8 mouse cellular contexts compared by ENCODE assay signal in the genomic region with DNA sequence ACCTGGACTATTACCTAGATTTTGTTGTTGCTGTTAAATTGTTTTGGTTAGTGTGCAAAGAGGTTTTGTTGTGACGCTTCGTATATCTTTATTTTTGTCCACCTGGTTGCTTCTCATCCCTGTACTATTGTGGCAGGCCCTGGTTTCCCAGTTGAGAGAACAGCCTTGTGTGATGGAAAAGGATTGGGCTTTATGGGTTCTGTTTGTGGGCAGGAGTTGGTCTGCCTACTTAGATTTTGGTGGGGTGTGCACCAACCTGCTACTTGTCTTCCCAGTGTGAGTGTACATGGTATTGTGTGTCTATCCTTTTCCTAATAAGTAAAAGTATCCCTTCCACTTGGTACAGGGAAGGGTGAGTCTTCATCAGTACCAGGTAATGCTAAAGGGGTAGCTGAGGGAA. TPM values are rescaled to one million over a fixed set of nuclear protein-coding genes. Genes with fewer than 3 reads are reported as not detected.
A peak's percentile ranks its signal among the peaks of the same experiment; 100 is the strongest.
DNase-seq lines count a peak whose midpoint lies in the region; ATAC-seq and TF ChIP-seq lines count a peak whose summit lies in the region.

No protein-coding gene starts in this region.

- H3K4me2 ChIP-seq in heart, embryonic 14.5 days (ENCODE audit: low read length) = peak overlapping the region; percentile 91
- H3K4me2 ChIP-seq in liver, embryonic 12.5 days = peak overlapping the region; percentile 88

- TF ChIP-seq CTCF in cortical plate, adult 2 months (IDR thresholded peaks at IDR 0.05; ENCODE audit: extremely low read depth, insufficient read depth, low read length) = no peak

- H3K4me3 ChIP-seq in cortical plate, adult 2 months (ENCODE audit: insufficient read depth, low read length) = peak overlapping the region; percentile 24; the same call in 1 of the 2 replicates
- peak overlapping the region in 1 of 2 experiments; percentile 85; a peak in 1 of 4 replicates for H3K4me3 ChIP-seq in heart, embryonic 14.5 days (ENCODE audit: control insufficient read depth in 1 of 2, insufficient read depth in 1 of 2, low read depth in 1 of 2, low read length in 2 of 2)
- H3K4me3 ChIP-seq in liver, embryonic 12.5 days = peak overlapping the region; percentile 84

- no peak for TF ChIP-seq POLR2A in cortical plate, adult 2 months (IDR thresholded peaks at IDR 0.05; ENCODE audit: extremely low read depth, insufficient read depth, low read length)

- WGBS in heart, embryonic 14.5 days = 95% methylated on average over 2 of the region's 2 CpGs
- 83% methylated on average over 2 of the region's 2 CpGs for WGBS in liver, embryonic 12.5 days (ENCODE audit: insufficient replicate concordance)

- H3K9me3 ChIP-seq in heart, embryonic 14.5 days (ENCODE audit: control insufficient read depth, low read length) = no peaks in the 10 kb centered on the region
- no peaks in the 10 kb centered on the region for H3K9me3 ChIP-seq in liver, embryonic 12.5 days (replicated peaks)

- H3K36me3 ChIP-seq in heart, embryonic 14.5 days (ENCODE audit: control insufficient read depth, insufficient read depth, low read length) = peaks cover 11% of the 10 kb centered on the region; the same call in 1 of the 2 replicates
- H3K36me3 ChIP-seq in liver, embryonic 12.5 days = peaks cover 39% of the 10 kb centered on the region

- DNase-seq in kidney, postnatal 4 days = peak; percentile 0
- DNase-seq in kidney, adult 18-20 months = no peak
- DNase-seq in embryo, embryonic 9.5 days (ENCODE audit: extremely low spot score) = no peak
- DNase-seq in layer of hippocampus, postnatal 14 days (ENCODE audit: low spot score in 2 of 2) = no peak
- DNase-seq in layer of hippocampus, postnatal 25 days (ENCODE audit: extremely low spot score in 1 of 2, low spot score in 1 of 2) = no peak

- H3K27ac ChIP-seq in cortical plate, adult 2 months (ENCODE audit: insufficient read depth, low read length) = peak overlapping the region; percentile 44; the same call in 1 of the 2 replicates
- H3K27ac ChIP-seq in heart, embryonic 14.5 days (replicated peaks in 1 of 2; ENCODE audit: control insufficient read depth in 1 of 2, insufficient read depth in 1 of 2, low read depth in 2 of 2, low read length in 2 of 2) = no peak overlapping the region
- H3K27ac ChIP-seq in liver, embryonic 12.5 days = peak overlapping the region; percentile 71

- peak overlapping the region; percentile 95; the same call in 1 of the 2 replicates for H3K9ac ChIP-seq in heart, embryonic 14.5 days (ENCODE audit: low read length)
- H3K9ac ChIP-seq in liver, embryonic 12.5 days = peak overlapping the region; percentile 97

- H3K27me3 ChIP-seq in heart, embryonic 14.5 days (ENCODE audit: control insufficient read depth, insufficient read depth, low read length) = no peaks in the 10 kb centered on the region
- no peaks in the 10 kb centered on the region for H3K27me3 ChIP-seq in liver, embryonic 12.5 days (replicated peaks)

- ATAC-seq in heart, embryonic 14.5 days (ENCODE audit: insufficient number of reproducible peaks, insufficient read depth, low FRiP score, low read depth) = no peak
- no peak for ATAC-seq in liver, embryonic 12.5 days

- H3K4me1 ChIP-seq in cortical plate, adult 2 months (ENCODE audit: control insufficient read depth, insufficient read depth, low read length) = peaks cover 14% of the 10 kb centered on the region
- peaks cover 22 to 71% of the 10 kb centered on the region in 2 experiments for H3K4me1 ChIP-seq in heart, embryonic 14.5 days (ENCODE audit: control insufficient read depth in 2 of 2, insufficient read depth in 2 of 2, low read length in 2 of 2)
- H3K4me1 ChIP-seq in liver, embryonic 12.5 days = peaks cover 82% of the 10 kb centered on the region

RNA-seq across cellular contexts. Expression of gene Atf5, which starts 2.9 kb away (rescaled TPM):
- polyA plus RNA-seq in cortical plate, adult 2 months (2012; rRNA removed) = 15.9 and 17.5 TPM in 2 replicates
- polyA plus RNA-seq in heart, embryonic 14.5 days (2014; fragmentation: Nextera tagmentation; extraction: Ambion mirVana) = 1.8 and 1.9 TPM in 2 replicates
- polyA plus RNA-seq in liver, embryonic 12.5 days (2016; fragmentation: Nextera tagmentation; extraction: Ambion mirVana) = 5.4 and 5.7 TPM in 2 replicates
- 10 to 100 TPM; 27.3 to 28.4 TPM for total RNA-seq in layer of hippocampus, postnatal 14 days (2021)
- total RNA-seq in layer of hippocampus, postnatal 25 days (2021) = 10 to 100 TPM; 26.7 to 31.2 TPM

RNA-seq across cellular contexts. Expression of gene Il4i1, which starts 3.2 kb away (rescaled TPM):
- 1.9 and 2.3 TPM in 2 replicates for polyA plus RNA-seq in cortical plate, adult 2 months (2012; rRNA removed)
- 0.77 and 0.91 TPM in 2 replicates for polyA plus RNA-seq in heart, embryonic 14.5 days (2014; fragmentation: Nextera tagmentation; extraction: Ambion mirVana)
- polyA plus RNA-seq in liver, embryonic 12.5 days (2016; fragmentation: Nextera tagmentation; extraction: Ambion mirVana) = 0.59 and 0.64 TPM in 2 replicates
- total RNA-seq in layer of hippocampus, postnatal 14 days (2021) = 1 to 10 TPM; 1.5 to 1.8 TPM
- 1 to 10 TPM; 1.4 to 2.4 TPM for total RNA-seq in layer of hippocampus, postnatal 25 days (2021)

RNA-seq across cellular contexts. Expression of gene Nup62, which starts 3.5 kb away (rescaled TPM):
- 28.8 and 29.6 TPM in 2 replicates for polyA plus RNA-seq in cortical plate, adult 2 months (2012; rRNA removed)
- 41.5 and 41.7 TPM in 2 replicates for polyA plus RNA-seq in heart, embryonic 14.5 days (2014; fragmentation: Nextera tagmentation; extraction: Ambion mirVana)
- 82.6 and 84.9 TPM in 2 replicates for polyA plus RNA-seq in liver, embryonic 12.5 days (2016; fragmentation: Nextera tagmentation; extraction: Ambion mirVana)
- total RNA-seq in layer of hippocampus, postnatal 14 days (2021) = 10 to 100 TPM; 29.6 to 36.7 TPM
- total RNA-seq in layer of hippocampus, postnatal 25 days (2021) = 10 to 100 TPM; 30.7 to 31.1 TPM

RNA-seq across cellular contexts. Expression of gene Akt1s1, which starts 29.4 kb away (rescaled TPM):
- 97.5 and 101 TPM in 2 replicates for polyA plus RNA-seq in cortical plate, adult 2 months (2012; rRNA removed)
- polyA plus RNA-seq in heart, embryonic 14.5 days (2014; fragmentation: Nextera tagmentation; extraction: Ambion mirVana) = 33.4 and 61.6 TPM in 2 replicates
- polyA plus RNA-seq in liver, embryonic 12.5 days (2016; fragmentation: Nextera tagmentation; extraction: Ambion mirVana) = 42.7 and 45.3 TPM in 2 replicates
- total RNA-seq in layer of hippocampus, postnatal 14 days (2021) = 10 to 100 TPM; 81.6 to 89.7 TPM
- total RNA-seq in layer of hippocampus, postnatal 25 days (2021) = 10 to 100 TPM; 76.1 to 79.5 TPM

RNA-seq across cellular contexts. Expression of gene Tbc1d17, which starts 29.5 kb away (rescaled TPM):
- 95.0 and 99.8 TPM in 2 replicates for polyA plus RNA-seq in cortical plate, adult 2 months (2012; rRNA removed)
- 44.5 and 53.5 TPM in 2 replicates for polyA plus RNA-seq in heart, embryonic 14.5 days (2014; fragmentation: Nextera tagmentation; extraction: Ambion mirVana)
- 34.4 and 39.6 TPM in 2 replicates for polyA plus RNA-seq in liver, embryonic 12.5 days (2016; fragmentation: Nextera tagmentation; extraction: Ambion mirVana)
- total RNA-seq in layer of hippocampus, postnatal 14 days (2021) = 10 to 100 TPM; 46.2 to 54.2 TPM
- total RNA-seq in layer of hippocampus, postnatal 25 days (2021) = 10 to 100 TPM; 59.0 to 61.0 TPM

Comparison
In these comparisons a context has a peak if more than half of its experiments do, and no peak if none do; other contexts are left out.
1. DNase-seq: peak in kidney, postnatal 4 days (2 of 2); none in kidney, adult 18-20 months (single experiment), embryo, embryonic 9.5 days (single experiment), layer of hippocampus, postnatal 14 days (0 of 2) and layer of hippocampus, postnatal 25 days (0 of 2).
2. H3K27ac ChIP-seq: peak in cortical plate, adult 2 months (single experiment) and liver, embryonic 12.5 days (single experiment); none in heart, embryonic 14.5 days (0 of 2).